Mouse (Mus musculus) intestine, embryonic 16.5 days (tissue): ENCODE measurements at regions not wholly inside any gene's neighbourhood (a gene's known extent, or its start where the extent isn't known, plus 50 kb on each side); places are given as distances from the start of the nearest gene placed in this dataset.

Experiments used
- ATAC-seq: fragments of 200-750 bp; cut with Nextera tagmentation; 2 replicates; pipeline ENCODE4 v1.8.0; 2017; ENCODE audit warnings: moderate TSS enrichment, moderate library complexity
- H3K27ac ChIP-seq: fragments of 300-500 bp; sonication (generic); 2 replicates; pipeline ENCODE4 v1.5.1; 2014; ENCODE audit warnings: mild to moderate bottlenecking, low read length
- H3K27me3 ChIP-seq: fragments of 300-500 bp; sonication (generic); replicated peaks from 2 replicates; pipeline ENCODE4 v1.6.1; 2014; ENCODE audit warnings: low read length, control low read depth, mixed read lengths; ENCODE audit not compliant: control insufficient read depth, insufficient read depth
- H3K36me3 ChIP-seq: fragments of 300-500 bp; sonication (generic); 2 replicates; pipeline ENCODE4 v1.6.1; 2014; ENCODE audit warnings: low read length, control low read depth; ENCODE audit not compliant: control insufficient read depth, insufficient read depth
- H3K4me1 ChIP-seq: fragments of 300-500 bp; sonication (generic); 2 replicates; pipeline ENCODE4 v1.6.1; 2014; ENCODE audit warnings: low read length, control low read depth, mixed read lengths; ENCODE audit not compliant: control insufficient read depth, insufficient read depth
- H3K4me2 ChIP-seq: fragments of 300-500 bp; sonication (generic); 2 replicates; pipeline ENCODE4 v1.6.1; 2014; ENCODE audit warnings: low read depth, low read length, control low read depth
- H3K4me3 ChIP-seq: fragments of 300-500 bp; sonication (generic); 2 replicates; pipeline ENCODE4 v1.5.1; 2014; ENCODE audit warnings: mild to moderate bottlenecking, low read length
- H3K9ac ChIP-seq: fragments of 300-500 bp; sonication (generic); 2 replicates; pipeline ENCODE4 v1.6.1; 2014; ENCODE audit warnings: low read depth, low read length
- H3K9me3 ChIP-seq: fragments of 300-500 bp; sonication (generic); 2 replicates; pipeline ENCODE4 v1.6.1; 2016; ENCODE audit warnings: low read length, control low read depth; ENCODE audit not compliant: control insufficient read depth
- WGBS: fragments of 180-500 bp; shearing (Covaris S2); extraction: QIAGEN DNeasy Blood & Tissue Kit; methylation state at CpG from one replicate; pipeline ENCODE4 v1.1.7; 2014; 5-methylcytosine and 5-hydroxymethylcytosine counted together

- H3K36me3 ChIP-seq: no peaks in the 10 kb centered on the region
- H3K4me2 ChIP-seq: no peak overlapping the region
- H3K9me3 ChIP-seq: no peaks in the 10 kb centered on the region
- H3K27me3 ChIP-seq: no peaks in the 10 kb centered on the region
- H3K9ac ChIP-seq: no peak overlapping the region
- no peak overlapping the region for H3K27ac ChIP-seq
- WGBS: 82% methylated on average over 5 of the region's 5 CpGs
- H3K4me3 ChIP-seq: no peak overlapping the region
- ATAC-seq: no peak
- H3K4me1 ChIP-seq: no peaks in the 10 kb centered on the region
Observed at GRCm38 (mm10) chr19:32933676-32934075, 176.4 kb downstream of the Pten start.

GRCm38 (mm10) chr19:32935638-32936037, 178.3 kb downstream of the Pten start:
- Histone ChIP-seq H3K9ac (no peak overlapping the region), H3K4me2 (no peak overlapping the region), H3K36me3 (no peaks in the 10 kb centered on the region), H3K4me3 (no peak overlapping the region), H3K4me1 (no peaks in the 10 kb centered on the region), H3K9me3 (no peaks in the 10 kb centered on the region), H3K27me3 (no peaks in the 10 kb centered on the region), H3K27ac (no peak overlapping the region)
- ATAC-seq: no peak
- 76% methylated on average over 5 of the region's 5 CpGs for WGBS

GRCm38 (mm10) chr19:32937591-32937990, 180.3 kb downstream of the Pten start:
- Histone ChIP-seq H3K4me1 (no peaks in the 10 kb centered on the region), H3K9ac (no peak overlapping the region), H3K36me3 (no peaks in the 10 kb centered on the region), H3K4me2 (no peak overlapping the region), H3K27me3 (no peaks in the 10 kb centered on the region), H3K4me3 (no peak overlapping the region), H3K9me3 (no peaks in the 10 kb centered on the region), H3K27ac (no peak overlapping the region)
- WGBS: 89% methylated on average over 6 of the region's 6 CpGs
- ATAC-seq: no peak

- 70% methylated on average over 5 of the region's 5 CpGs for WGBS
- H3K4me1 ChIP-seq: no peaks in the 10 kb centered on the region
- H3K36me3 ChIP-seq: no peaks in the 10 kb centered on the region
- no peak overlapping the region for H3K9ac ChIP-seq
- no peak overlapping the region for H3K4me2 ChIP-seq
- H3K4me3 ChIP-seq: no peak overlapping the region
- no peak for ATAC-seq
- H3K27me3 ChIP-seq: no peaks in the 10 kb centered on the region
- H3K27ac ChIP-seq: no peak overlapping the region
- H3K9me3 ChIP-seq: no peaks in the 10 kb centered on the region
Observed at GRCm38 (mm10) chr19:32939692-32940091, 182.4 kb downstream of the Pten start.

- H3K9ac ChIP-seq: no peak overlapping the region
- H3K4me1 ChIP-seq: no peaks in the 10 kb centered on the region
- H3K9me3 ChIP-seq: no peaks in the 10 kb centered on the region
- ATAC-seq: no peak
- no peak overlapping the region for H3K27ac ChIP-seq
- H3K27me3 ChIP-seq: no peaks in the 10 kb centered on the region
- WGBS: 71% methylated on average over 6 of the region's 6 CpGs
- no peak overlapping the region for H3K4me2 ChIP-seq
- H3K4me3 ChIP-seq: no peak overlapping the region
- H3K36me3 ChIP-seq: no peaks in the 10 kb centered on the region
Observed at GRCm38 (mm10) chr19:32940806-32941205, 183.5 kb downstream of the Pten start.

GRCm38 (mm10) chr19:32943594-32944230, 186.4 kb downstream of the Pten start:
- 76% methylated on average over 2 of the region's 2 CpGs for WGBS
- ATAC-seq: no peak
- H3K36me3 ChIP-seq: no peaks in the 10 kb centered on the region
- no peaks in the 10 kb centered on the region for H3K27me3 ChIP-seq
- no peaks in the 10 kb centered on the region for H3K4me1 ChIP-seq
- H3K9ac ChIP-seq: no peak overlapping the region
- no peak overlapping the region for H3K4me2 ChIP-seq
- H3K9me3 ChIP-seq: no peaks in the 10 kb centered on the region
- no peak overlapping the region for H3K27ac ChIP-seq
- H3K4me3 ChIP-seq: no peak overlapping the region

- WGBS: 75% methylated on average over 12 of the region's 12 CpGs
- ATAC-seq: no peak
Observed at GRCm38 (mm10) chr19:32947081-32947855, 190.0 kb downstream of the Pten start.

GRCm38 (mm10) chr19:32950252-32950651, 193.0 kb downstream of the Pten start:
- H3K4me3 ChIP-seq: no peak overlapping the region
- H3K4me2 ChIP-seq: no peak overlapping the region
- no peaks in the 10 kb centered on the region for H3K27me3 ChIP-seq
- WGBS: 67% methylated on average over 3 of the region's 3 CpGs
- no peak overlapping the region for H3K27ac ChIP-seq
- no peak overlapping the region for H3K9ac ChIP-seq
- no peaks in the 10 kb centered on the region for H3K9me3 ChIP-seq
- peaks cover 2% of the 10 kb centered on the region; the same call in 1 of the 2 replicates for H3K4me1 ChIP-seq
- no peak for ATAC-seq
- H3K36me3 ChIP-seq: no peaks in the 10 kb centered on the region

More at GRCm38 (mm10) chr19:32947081-32947855, 190.0 kb downstream of the Pten start:
- Histone ChIP-seq H3K4me2 (no peak overlapping the region), H3K4me3 (no peak overlapping the region), H3K27me3 (no peaks in the 10 kb centered on the region), H3K27ac (no peak overlapping the region), H3K4me1 (no peaks in the 10 kb centered on the region), H3K9me3 (no peaks in the 10 kb centered on the region), H3K36me3 (no peaks in the 10 kb centered on the region), H3K9ac (no peak overlapping the region)

- Histone ChIP-seq H3K27ac (no peak overlapping the region), H3K4me1 (peaks cover 4% of the 10 kb centered on the region; the same call in 1 of the 2 replicates), H3K9me3 (no peaks in the 10 kb centered on the region), H3K4me3 (no peak overlapping the region), H3K4me2 (no peak overlapping the region), H3K9ac (no peak overlapping the region), H3K27me3 (no peaks in the 10 kb centered on the region), H3K36me3 (no peaks in the 10 kb centered on the region)
- WGBS: 80% methylated on average over 1 of the region's 1 CpGs
- no peak for ATAC-seq
Observed at GRCm38 (mm10) chr19:32950794-32951193, 193.5 kb downstream of the Pten start.
